Mouse (Mus musculus): ENCODE data around the gene Csf2rb2.

Csf2rb2 gene

GRCm38 (mm10) chr15:78258246-78258865 is 47.2 kb downstream of the Csf2rb2 start:
- in situ Hi-C loops (cut with MboI, MseI): loop anchor here in 1 of 2 experiments (10.0 kb wide), 1 partner anchor 86 kb away; no protein-coding TSS in a partner anchor

GRCm38 (mm10) chr15:78257326-78258050 is 48.0 kb downstream of the Csf2rb2 start:
- in situ Hi-C loops (cut with MboI, MseI): loop anchor here in 1 of 2 experiments (10.0 kb wide), 1 partner anchor 87 kb away; no protein-coding TSS in a partner anchor

DNA sequence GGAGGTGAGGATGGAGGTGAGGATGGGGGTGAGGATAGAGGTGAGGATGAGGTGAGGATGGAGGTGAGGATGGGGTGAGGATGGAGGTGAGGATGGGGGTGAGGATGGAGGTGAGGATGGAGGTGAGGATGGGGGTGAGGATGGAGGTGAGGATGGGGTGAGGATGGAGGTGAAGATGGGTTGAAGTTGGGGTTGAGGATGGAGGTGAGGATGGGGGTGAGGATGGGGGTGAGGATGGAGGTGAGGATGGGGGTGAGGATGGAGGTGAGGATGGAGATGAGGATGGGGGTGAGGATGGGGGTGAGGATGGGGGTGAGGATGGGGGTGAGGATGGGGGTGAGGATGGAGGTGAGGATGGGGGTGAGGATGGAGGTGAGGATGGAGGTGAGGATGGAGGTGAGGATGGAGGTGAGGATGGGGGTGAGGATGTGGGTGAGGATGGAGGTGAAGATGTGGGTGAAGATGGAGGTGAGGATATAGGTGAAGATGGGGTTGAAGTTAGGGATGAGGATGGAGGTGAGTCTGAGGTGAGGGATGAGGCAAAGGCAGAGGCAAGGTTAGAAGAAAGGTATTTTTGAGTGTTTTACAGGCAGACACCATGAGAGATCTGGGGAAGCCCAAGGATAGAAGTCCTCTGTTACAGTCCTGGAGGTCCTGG is 48.8 kb downstream of the Csf2rb2 start:
- in situ Hi-C loops (cut with MboI, MseI): loop anchor here in 1 of 2 experiments (10.0 kb wide), 1 partner anchor 88 kb away; no protein-coding TSS in a partner anchor

- in situ Hi-C loops (cut with MboI, MseI): loop anchor here in 1 of 2 experiments (10.0 kb wide), 1 partner anchor 90 kb away; no protein-coding TSS in a partner anchor
Observed at GRCm38 (mm10) chr15:78254751-78255150, 50.8 kb downstream of the Csf2rb2 start.

DNA sequence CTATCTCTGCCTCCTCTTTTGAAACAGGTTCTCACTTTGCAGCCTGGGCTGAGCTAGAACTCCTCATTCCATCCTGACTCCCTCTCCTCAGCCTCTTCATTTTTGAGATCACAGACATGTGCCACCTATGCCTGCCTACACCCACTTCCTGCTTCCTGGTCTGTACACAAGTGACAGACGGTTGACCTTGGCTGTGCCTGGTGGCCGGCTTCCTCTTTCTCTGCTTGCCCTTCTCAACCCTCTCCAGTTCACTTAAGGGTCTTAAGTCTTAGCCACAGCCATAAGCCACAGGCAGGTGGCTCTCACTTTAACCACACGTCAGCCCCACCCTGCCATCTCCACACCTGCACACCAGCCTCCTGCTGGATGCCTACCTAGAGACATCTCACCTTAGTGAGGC is 57.1 kb downstream of the Csf2rb2 start:
- in situ Hi-C loops (cut with MboI, MseI): loop anchor here in 1 of 2 experiments (5.0 kb wide), 2 partner anchors 66 to 289 kb away; no protein-coding TSS in a partner anchor

GRCm38 (mm10) chr15:78247659-78248058 is 57.9 kb downstream of the Csf2rb2 start:
- in situ Hi-C loops (cut with MboI, MseI): loop anchor here in 1 of 2 experiments (5.0 kb wide), 2 partner anchors 65 to 290 kb away; no protein-coding TSS in a partner anchor

DNA sequence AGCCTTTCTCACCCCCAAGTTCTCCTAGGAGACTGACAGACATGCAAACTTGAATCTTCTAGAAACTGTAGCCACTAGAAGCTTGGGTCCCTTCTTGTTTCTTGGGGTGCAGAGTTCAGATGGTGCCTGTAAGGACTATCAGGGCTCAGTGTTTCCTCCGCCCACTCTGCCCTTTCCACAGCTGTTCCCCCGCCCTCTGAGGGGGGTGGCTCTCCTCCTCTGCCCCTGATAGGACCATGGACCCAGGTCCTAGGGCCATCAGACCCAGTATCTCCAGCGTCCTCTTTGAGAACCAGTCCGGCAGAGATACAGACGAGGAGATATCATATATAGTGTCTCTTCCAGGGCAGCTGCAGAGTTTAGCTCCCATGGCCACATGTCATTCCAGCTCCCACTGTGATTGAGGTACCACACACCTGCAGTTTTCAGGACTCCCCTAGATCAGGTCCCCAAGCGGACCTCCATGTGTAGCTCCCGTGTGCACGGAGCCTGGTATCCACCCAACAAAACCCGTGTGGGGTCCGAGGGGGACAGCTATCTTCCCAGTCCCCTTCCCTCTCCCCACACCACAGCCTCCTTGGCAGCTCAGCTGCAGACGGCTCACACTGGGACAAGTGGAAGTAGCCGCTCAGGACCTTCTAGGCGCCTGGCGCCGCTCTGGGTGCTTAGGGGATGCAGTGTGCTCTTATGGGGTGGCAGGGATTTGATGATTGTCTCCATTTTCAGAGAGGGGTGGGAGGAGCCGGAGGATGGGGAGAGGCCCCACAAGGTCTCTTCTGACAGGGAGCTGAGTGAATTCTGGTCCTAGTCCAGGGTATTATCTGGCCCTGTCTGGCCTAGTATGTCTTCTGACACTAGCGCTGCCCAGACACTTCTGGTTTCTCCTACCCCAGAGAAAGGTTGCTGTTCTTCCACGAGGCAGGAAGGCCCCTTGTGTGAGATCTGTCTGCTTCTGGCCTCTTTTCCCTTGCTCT is 59.1 kb downstream of the Csf2rb2 start:
- in situ Hi-C loops (cut with MboI, MseI): loop anchor here in 1 of 2 experiments (5.0 kb wide), 2 partner anchors 64 to 291 kb away; no protein-coding TSS in a partner anchor

DNA sequence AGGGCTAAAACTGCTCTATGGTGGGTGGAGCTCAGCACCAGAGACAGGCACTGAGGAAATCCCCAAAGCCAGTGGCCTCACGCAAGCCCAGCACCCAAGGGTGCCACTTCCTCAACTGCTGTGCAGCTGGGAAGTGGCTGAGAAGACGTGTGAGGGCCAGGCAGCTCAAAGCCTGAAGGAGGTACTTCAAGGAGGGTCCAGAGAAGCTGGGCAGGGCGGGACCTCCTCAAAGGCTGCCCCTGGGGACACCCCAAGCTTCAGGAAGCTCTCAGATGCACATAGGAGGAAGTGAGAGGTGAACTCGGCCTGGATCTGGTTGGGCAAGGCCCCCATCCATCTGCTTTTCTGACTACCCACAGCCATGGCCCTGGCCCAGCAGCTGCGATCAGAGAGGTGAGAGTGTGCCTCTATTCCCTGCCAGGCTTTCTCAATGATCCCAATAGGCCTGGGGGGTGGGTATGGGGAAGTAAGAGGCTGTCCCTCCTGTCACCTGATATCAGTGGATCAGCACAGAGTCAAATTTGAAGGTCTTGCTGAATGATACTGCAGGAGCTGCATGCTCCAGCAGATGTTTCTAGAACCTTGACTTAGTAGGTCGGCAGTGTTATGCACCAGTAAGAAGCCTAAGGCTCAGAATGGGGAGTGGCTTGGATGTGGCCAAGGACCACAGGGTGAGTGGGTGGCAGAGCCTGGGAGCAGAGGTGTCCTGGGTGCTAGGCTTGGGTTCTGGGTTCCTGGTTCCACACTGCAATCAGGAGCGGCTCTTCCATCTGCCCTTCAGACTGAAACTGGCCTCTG is 60.6 kb downstream of the Csf2rb2 start, which contains the start of gene Ncf4:
TSS of gene Ncf4 (plus strand) at position 107 of the 798 bp plus-strand sequence.
- in situ Hi-C loops (cut with MboI, MseI): loop anchor here in 1 of 2 experiments (5.0 kb wide), 2 partner anchors 63 to 292 kb away; no protein-coding TSS in a partner anchor

- in situ Hi-C loops (cut with MboI, MseI): no loop called here
Observed at GRCm38 (mm10) chr15:78243774-78244173, 61.7 kb downstream of the Csf2rb2 start.

- in situ Hi-C loops (cut with MboI, MseI): no loop called here
Observed at GRCm38 (mm10) chr15:78243061-78243460, 62.5 kb downstream of the Csf2rb2 start.

DNA sequence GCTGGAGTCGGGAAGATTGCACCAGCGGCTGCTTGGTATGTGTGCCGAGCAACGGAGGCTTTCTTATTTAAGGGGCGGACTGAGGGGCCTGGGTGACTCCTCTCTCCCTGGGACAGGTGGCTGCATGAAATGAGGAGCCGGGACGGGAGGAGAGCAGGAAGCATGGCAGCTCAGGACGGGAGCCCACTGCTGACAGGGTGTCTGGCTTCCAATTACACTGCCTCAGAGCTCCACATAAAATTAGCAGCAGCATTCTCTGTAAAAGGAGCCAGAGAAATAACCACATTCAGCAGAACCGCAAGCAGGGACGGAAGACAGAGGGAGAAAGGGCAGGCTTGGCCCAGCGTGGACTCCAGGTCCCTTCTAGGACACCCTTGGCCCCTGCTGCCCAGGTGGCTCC is 64.2 kb downstream of the Csf2rb2 start:
- in situ Hi-C loops (cut with MboI, MseI): no loop called here

- in situ Hi-C loops (cut with MboI, MseI): no loop called here
Observed at GRCm38 (mm10) chr15:78239956-78240617, 65.4 kb downstream of the Csf2rb2 start.

GRCm38 (mm10) chr15:78239453-78239852 is 66.1 kb downstream of the Csf2rb2 start:
- in situ Hi-C loops (cut with MboI, MseI): no loop called here

GRCm38 (mm10) chr15:78234823-78235509 is 70.6 kb downstream of the Csf2rb2 start:
- in situ Hi-C loops (cut with MboI, MseI): no loop called here

All from T-helper 17 cell (primary cell).